Mouse (Mus musculus): ENCODE results near the gene Teddm3. TPM values are rescaled to one million over a fixed set of nuclear protein-coding genes. Genes with fewer than 3 reads are reported as not detected.
A peak's percentile ranks its signal among the peaks of the same experiment; 100 is the strongest.
"Not testable (repeated sequence)": the region's sequence is repeated elsewhere in the genome, so short reads cannot be mapped to it uniquely, and the experiment has no call there.

The Teddm3 gene
- polyA plus RNA-seq, 1 experiment from 2014 or later, result not detected

DNA sequence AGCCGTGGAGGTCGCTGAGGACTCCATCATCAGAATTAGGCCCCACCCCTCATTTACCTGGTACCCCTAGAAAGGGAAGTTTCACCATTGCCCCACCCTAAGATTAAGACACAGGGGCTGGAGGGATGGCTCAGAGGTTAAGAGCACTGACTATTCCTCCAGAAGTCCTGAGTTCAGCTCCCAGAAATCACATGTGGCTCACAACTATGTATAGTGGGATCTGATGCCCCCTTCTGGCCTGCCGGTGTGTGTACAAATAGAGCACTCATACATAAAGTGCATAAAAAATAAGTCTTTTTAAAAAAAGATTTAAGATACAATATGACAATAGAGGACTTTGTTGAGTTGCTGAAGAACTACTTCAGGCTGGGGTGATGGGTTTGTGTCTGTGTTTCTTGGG, 34.5 kb upstream of the Teddm3 start:
- 76% methylated on average over 3 of the region's 3 CpGs for WGBS
- no peaks in the 10 kb centered on the region for H3K9me3 ChIP-seq (replicated peaks)
- no peak overlapping the region for H3K27ac ChIP-seq
- H3K27me3 ChIP-seq, result no peaks in the 10 kb centered on the region
- peaks cover 5% of the 10 kb centered on the region for H3K4me1 ChIP-seq (replicated peaks)
- no peak overlapping the region for H3K4me2 ChIP-seq
- no peak overlapping the region for H3K9ac ChIP-seq
- H3K4me3 ChIP-seq, result no peak overlapping the region
- no peak for ATAC-seq (replicated peaks; ENCODE audit: insufficient number of reproducible peaks, insufficient read depth, low FRiP score, low read depth)
- no peaks in the 10 kb centered on the region for H3K36me3 ChIP-seq

DNA sequence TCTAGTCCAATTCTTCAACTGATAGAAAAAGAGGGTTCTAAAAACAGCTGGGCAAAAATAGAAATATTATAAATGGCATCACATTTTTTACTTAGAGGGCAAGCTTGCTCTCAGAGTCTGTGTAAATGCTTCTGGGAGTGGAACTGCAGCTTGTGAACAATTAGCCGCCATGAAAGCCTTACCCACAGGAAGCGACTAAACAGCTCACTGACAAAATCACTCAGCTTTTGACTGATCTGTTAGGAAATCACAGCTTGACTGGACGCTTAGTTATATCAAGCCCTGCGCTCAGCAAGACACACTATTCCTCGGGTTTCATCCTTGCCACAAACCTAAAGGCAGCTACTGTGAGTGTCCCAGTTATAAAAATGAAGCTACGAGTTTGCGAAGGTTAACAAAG, 33.8 kb upstream of the Teddm3 start:
- H3K36me3 ChIP-seq, result no peaks in the 10 kb centered on the region
- H3K4me1 ChIP-seq (replicated peaks), result peaks cover 5% of the 10 kb centered on the region
- H3K9me3 ChIP-seq (replicated peaks), result no peaks in the 10 kb centered on the region
- no peaks in the 10 kb centered on the region for H3K27me3 ChIP-seq
- no peak overlapping the region for H3K4me2 ChIP-seq
- no peak for ATAC-seq (replicated peaks; ENCODE audit: insufficient number of reproducible peaks, insufficient read depth, low FRiP score, low read depth)
- WGBS, result 48% methylated on average over 7 of the region's 7 CpGs
- H3K27ac ChIP-seq, result 0 out of 2 replicates have a peak overlapping the region, but pooled peaks have one; percentile 26
- no peak overlapping the region for H3K4me3 ChIP-seq
- H3K9ac ChIP-seq, result no peak overlapping the region

DNA sequence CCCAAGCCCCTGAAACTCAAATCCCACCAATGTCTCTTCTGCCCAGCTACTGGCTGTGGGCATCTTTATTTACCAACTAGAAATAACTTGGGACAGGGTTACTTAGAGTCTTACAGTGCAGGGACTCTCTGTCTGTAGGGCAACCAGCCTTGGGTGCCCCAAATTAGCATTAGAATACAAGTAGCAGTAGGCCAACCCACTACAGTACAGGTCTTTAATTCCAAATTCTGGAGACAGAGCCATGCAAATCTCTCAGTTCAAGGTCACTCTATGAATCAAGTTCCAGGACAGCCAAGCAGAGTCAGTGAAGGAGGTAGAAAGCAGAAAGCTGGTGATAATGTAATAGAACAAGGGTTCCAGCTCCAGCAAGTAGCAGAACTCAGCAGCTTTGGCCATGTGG, 30.9 kb upstream of the Teddm3 start:
- Histone ChIP-seq H3K4me2 (no peak overlapping the region), H3K27ac (no peak overlapping the region), H3K4me1 (replicated peaks) (peaks cover 5% of the 10 kb centered on the region), H3K36me3 (no peaks in the 10 kb centered on the region), H3K27me3 (no peaks in the 10 kb centered on the region), H3K4me3 (no peak overlapping the region), H3K9me3 (replicated peaks) (no peaks in the 10 kb centered on the region), H3K9ac (no peak overlapping the region)
- ATAC-seq (replicated peaks; ENCODE audit: insufficient number of reproducible peaks, insufficient read depth, low FRiP score, low read depth), result no peak

DNA sequence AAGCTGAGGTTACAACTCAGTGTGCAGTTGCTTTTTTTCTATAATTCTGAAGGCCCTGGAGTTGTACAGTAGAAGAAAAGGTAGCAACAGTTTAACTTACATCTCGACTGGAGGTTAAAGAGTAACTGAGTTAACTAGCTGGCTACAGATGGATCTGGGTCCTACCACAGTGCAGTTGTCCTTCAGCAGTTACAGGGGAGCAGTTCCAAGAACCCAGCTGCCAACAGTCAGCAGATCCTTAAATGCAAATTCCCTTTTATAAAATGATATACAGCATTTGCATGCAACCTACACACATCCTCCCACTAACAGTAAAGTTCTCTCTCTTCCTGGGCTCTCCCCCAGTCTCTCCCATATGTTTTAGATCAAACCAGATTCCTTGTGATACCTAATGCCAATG, 28.3 kb upstream of the Teddm3 start:
- H3K9ac ChIP-seq, result no peak overlapping the region
- H3K27ac ChIP-seq, result no peak overlapping the region
- no peak overlapping the region for H3K4me3 ChIP-seq
- no peaks in the 10 kb centered on the region for H3K36me3 ChIP-seq
- no peak overlapping the region for H3K4me2 ChIP-seq
- no peak for ATAC-seq (replicated peaks; ENCODE audit: insufficient number of reproducible peaks, insufficient read depth, low FRiP score, low read depth)
- H3K9me3 ChIP-seq (replicated peaks), result no peaks in the 10 kb centered on the region
- no peaks in the 10 kb centered on the region for H3K4me1 ChIP-seq (replicated peaks)
- no peaks in the 10 kb centered on the region for H3K27me3 ChIP-seq
- 72% methylated on average over 1 of the region's 1 CpGs for WGBS

DNA sequence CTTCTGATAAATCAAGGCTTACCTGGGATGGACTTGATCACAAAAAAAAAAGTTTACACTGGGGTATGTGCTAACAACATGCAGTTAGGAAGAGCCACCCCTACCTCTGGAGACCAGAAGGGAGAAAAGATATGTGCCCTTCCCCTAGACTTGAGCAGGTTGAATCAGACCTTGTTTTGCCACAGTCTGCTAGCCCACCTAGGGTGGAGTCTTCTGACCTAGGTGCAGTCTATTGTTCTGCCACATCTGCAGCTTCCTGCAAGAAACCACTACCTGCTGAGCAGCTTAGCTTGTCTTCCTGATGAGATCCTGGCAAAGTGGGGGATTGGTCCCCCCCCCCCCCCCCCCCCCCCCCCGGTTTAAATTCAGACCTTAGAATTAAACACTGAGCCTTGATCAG, 21.4 kb upstream of the Teddm3 start:
- H3K4me2 ChIP-seq, result no peak overlapping the region
- no peak overlapping the region for H3K4me3 ChIP-seq
- 0% methylated on average over 1 of the region's 1 CpGs for WGBS
- ATAC-seq (replicated peaks; ENCODE audit: insufficient number of reproducible peaks, insufficient read depth, low FRiP score, low read depth), result no peak
- H3K4me1 ChIP-seq (replicated peaks), result no peaks in the 10 kb centered on the region
- H3K27me3 ChIP-seq, result no peaks in the 10 kb centered on the region
- H3K9me3 ChIP-seq (replicated peaks), result no peaks in the 10 kb centered on the region
- H3K36me3 ChIP-seq, result no peaks in the 10 kb centered on the region
- H3K27ac ChIP-seq, result no peak overlapping the region
- H3K9ac ChIP-seq, result no peak overlapping the region

DNA sequence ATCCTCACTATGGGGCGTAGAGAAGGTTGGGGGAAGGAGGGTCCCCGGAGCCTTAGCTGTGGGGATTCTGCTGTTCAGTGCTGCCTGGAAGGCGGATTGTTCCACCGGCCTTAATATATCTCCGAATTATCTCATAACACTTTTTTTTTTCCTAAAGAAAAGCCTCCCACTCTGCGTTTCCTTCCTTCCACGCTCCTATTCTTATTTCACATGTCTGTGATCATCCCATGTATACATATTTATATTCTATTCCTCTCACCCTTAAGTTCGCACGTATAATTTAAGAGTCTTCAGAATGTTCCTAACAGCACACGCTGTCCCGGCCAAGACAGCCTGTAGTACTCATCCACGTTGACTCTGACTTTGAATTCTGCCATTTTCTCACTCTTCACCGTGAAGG, 14.9 kb upstream of the Teddm3 start:
- H3K27ac ChIP-seq, result no peak overlapping the region
- H3K9me3 ChIP-seq (replicated peaks), result no peaks in the 10 kb centered on the region
- H3K27me3 ChIP-seq, result no peaks in the 10 kb centered on the region
- 82% methylated on average over 13 of the region's 13 CpGs for WGBS
- no peaks in the 10 kb centered on the region for H3K4me1 ChIP-seq (replicated peaks)
- no peak for ATAC-seq (replicated peaks; ENCODE audit: insufficient number of reproducible peaks, insufficient read depth, low FRiP score, low read depth)
- H3K36me3 ChIP-seq, result no peaks in the 10 kb centered on the region
- no peak overlapping the region for H3K4me3 ChIP-seq
- no peak overlapping the region for H3K9ac ChIP-seq
- H3K4me2 ChIP-seq, result no peak overlapping the region

DNA sequence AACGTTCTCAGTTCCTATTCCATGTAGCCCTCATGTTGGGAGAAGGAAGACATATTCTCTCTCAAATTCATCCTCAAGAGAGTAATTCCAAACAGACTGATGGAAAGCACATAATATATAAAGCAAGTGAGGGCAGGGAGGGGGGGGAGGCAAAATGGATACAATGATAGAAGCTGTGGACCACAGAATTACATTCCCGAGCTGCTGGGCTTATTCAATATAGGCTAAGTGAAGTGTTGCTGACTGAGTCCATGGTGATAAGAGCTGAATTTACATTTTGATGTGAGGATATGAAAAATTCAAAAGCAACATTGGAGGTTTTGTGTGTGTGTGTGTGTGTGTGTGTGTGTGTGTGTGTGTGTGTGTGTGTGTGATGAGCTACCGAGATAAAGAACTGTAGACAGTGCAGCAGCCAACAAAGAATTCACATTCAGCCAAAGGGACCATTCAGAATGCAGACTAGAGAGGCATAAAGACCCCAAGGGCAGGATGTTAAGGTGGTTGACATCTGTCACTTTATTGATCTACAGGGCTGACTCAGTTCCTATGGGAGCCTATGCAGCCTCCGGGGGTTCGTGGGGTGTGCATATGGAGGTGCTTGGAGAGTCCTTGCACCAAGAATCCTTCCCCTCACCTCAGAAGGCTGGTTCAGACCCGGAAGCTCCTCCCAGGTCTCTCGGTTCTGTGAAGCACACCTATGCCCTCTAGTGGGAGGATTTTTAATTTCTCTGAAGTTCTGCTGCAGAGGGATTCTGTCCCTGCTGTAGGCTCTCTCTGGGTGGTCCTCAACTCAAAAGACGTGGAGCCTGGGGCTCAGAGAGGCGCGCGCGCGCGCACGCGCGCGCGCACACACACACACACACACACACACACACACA, 11.8 kb upstream of the Teddm3 start:
- H3K27me3 ChIP-seq; H3K4me1 ChIP-seq (replicated peaks); H3K4me3 ChIP-seq; H3K4me2 ChIP-seq; ATAC-seq (replicated peaks; ENCODE audit: insufficient number of reproducible peaks, insufficient read depth, low FRiP score, low read depth); H3K9ac ChIP-seq; H3K36me3 ChIP-seq; H3K9me3 ChIP-seq (replicated peaks); H3K27ac ChIP-seq: not testable (repeated sequence)
- WGBS, result 27% methylated on average over 12 of the region's 19 CpGs

DNA sequence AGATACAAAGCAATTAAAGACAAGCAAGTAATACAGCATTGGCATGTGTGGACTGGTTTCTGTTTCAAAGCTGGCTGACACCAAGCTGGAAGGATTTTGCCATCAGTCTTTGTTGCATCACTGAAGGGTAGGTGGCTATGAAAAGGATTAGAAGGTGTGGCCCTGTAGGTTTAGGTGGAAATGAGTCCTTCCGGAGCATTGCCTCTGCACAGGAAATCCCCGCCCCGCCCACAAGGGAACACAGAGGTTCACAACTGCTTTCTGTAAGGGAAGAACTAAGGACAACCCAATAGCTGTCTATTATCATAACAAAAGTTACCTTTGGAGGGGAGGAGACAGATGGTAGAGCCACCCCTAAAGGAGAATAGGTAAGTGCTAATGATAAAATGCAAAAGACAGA, 9.6 kb upstream of the Teddm3 start:
- not testable (repeated sequence) for H3K4me1 ChIP-seq (replicated peaks); H3K27ac ChIP-seq; H3K9me3 ChIP-seq (replicated peaks); H3K4me3 ChIP-seq; H3K27me3 ChIP-seq; H3K36me3 ChIP-seq; H3K9ac ChIP-seq; ATAC-seq (replicated peaks; ENCODE audit: insufficient number of reproducible peaks, insufficient read depth, low FRiP score, low read depth); H3K4me2 ChIP-seq
- 78% methylated on average over 3 of the region's 3 CpGs for WGBS

DNA sequence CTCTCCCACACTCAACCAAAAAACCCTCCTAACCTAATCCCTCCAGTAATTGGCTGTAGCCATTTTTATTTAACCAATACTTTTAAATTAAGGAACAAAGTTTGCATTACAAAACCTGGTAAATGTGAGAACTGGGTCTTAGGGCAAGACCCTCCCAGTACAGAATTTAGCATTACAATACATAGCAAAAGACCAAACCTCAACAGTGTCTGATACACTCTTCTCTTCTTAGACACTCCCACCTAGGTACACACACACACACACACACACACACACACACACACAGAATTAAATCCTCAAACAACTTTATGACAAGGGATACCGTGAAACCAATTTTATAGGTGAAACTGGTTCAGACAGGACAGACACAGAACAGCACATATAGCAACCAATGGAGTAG, 5.4 kb upstream of the Teddm3 start:
- H3K4me2 ChIP-seq; ATAC-seq (replicated peaks; ENCODE audit: insufficient number of reproducible peaks, insufficient read depth, low FRiP score, low read depth); H3K36me3 ChIP-seq; H3K9me3 ChIP-seq (replicated peaks); H3K4me3 ChIP-seq; H3K27me3 ChIP-seq; H3K9ac ChIP-seq; H3K27ac ChIP-seq; H3K4me1 ChIP-seq (replicated peaks): not testable (repeated sequence)
- WGBS, result 84% methylated on average over 1 of the region's 1 CpGs

DNA sequence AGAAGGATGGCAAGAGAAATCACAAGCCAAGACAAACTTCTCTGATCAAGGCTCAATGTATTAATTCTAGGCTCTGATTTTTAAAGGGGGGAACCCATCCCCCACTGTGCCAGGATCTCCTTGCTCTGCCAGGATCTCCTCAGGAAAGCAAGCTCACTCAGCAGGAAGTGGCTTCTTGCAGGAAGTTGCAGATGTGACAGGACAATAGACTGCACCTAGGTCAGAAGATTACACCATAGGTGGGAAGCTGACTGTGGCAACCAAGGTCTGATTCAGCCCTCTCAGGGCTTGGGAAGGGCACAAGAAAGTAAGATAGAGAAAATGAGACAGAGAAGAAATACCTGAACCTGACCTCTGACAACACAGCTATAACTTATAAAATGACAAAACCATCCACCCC, 2.5 kb upstream of the Teddm3 start:
- H3K27ac ChIP-seq; H3K27me3 ChIP-seq; H3K9me3 ChIP-seq (replicated peaks); H3K36me3 ChIP-seq; H3K4me2 ChIP-seq; ATAC-seq (replicated peaks; ENCODE audit: insufficient number of reproducible peaks, insufficient read depth, low FRiP score, low read depth); H3K4me1 ChIP-seq (replicated peaks); H3K9ac ChIP-seq; H3K4me3 ChIP-seq: not testable (repeated sequence)

DNA sequence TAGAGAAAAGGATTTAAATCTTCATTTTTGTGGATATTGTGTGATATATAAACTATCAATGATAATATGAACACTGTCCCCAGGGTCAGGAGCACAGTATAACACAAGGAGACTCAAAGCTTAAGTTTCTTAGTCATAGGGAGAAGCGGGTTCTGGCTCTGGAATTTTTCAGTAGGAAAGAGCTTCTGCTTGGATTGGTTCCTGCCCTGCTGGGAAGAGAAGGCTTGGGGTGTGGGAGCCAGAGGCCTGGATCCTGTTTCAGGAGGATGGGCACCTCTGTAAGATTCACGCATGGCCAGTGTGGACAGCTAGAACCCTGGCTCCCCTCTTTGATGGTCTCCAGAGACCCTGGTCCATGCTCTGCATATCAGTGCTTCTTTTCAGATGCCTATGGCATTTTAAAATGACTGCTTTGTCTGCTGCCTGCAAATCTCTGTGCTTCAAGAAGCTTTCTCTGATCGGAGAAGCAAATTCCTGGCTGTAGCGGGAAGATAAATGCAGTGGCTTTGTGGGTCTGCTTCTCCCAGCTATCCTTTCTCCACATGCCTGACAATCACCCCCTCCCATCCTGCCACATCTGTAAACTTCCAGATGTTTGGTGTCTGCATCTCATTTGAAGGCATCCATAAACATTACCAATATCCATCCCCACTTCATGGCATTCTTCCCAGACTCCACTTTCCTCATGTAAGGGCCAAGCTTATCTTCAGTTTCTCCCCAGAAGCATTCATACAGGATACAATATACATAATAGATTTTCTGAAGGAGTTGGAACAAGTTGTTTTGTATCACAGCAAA, 2.0 kb downstream of the Teddm3 start:
- H3K27ac ChIP-seq, result no peak overlapping the region
- H3K4me3 ChIP-seq, result no peak overlapping the region
- peaks cover 2% of the 10 kb centered on the region; the same call in 1 of the 2 replicates for H3K4me1 ChIP-seq (replicated peaks)
- H3K4me2 ChIP-seq, result no peak overlapping the region
- H3K9ac ChIP-seq, result no peak overlapping the region
- 33% methylated on average over 4 of the region's 4 CpGs for WGBS
- H3K36me3 ChIP-seq, result no peaks in the 10 kb centered on the region
- ATAC-seq (replicated peaks; ENCODE audit: insufficient number of reproducible peaks, insufficient read depth, low FRiP score, low read depth), result no peak
- no peaks in the 10 kb centered on the region for H3K9me3 ChIP-seq (replicated peaks)
- no peaks in the 10 kb centered on the region for H3K27me3 ChIP-seq

DNA sequence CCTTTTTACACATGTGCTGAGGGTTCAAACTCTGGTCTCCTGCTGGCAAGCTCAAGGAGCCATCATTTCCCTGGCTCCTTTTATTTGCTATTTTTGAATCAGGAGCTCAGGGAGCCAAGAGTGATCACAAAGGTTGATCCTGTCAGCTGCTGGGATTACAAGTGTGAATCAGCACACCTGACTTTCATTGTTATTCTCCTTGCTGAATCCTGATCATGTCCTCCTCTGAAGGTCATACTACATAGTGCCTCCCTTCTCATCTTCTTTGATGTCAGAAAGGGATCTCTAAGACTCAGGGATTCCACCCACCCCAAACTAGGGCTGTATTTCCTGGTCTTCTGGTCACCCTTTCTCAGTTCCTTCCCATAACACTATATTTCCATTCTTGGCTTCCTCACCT, 3.9 kb downstream of the Teddm3 start:
- no peak for ATAC-seq (replicated peaks; ENCODE audit: insufficient number of reproducible peaks, insufficient read depth, low FRiP score, low read depth)
- no peak overlapping the region for H3K9ac ChIP-seq
- H3K4me3 ChIP-seq, result no peak overlapping the region
- H3K9me3 ChIP-seq (replicated peaks), result no peaks in the 10 kb centered on the region
- peaks cover 2% of the 10 kb centered on the region; the same call in 1 of the 2 replicates for H3K4me1 ChIP-seq (replicated peaks)
- H3K27ac ChIP-seq, result no peak overlapping the region
- no peak overlapping the region for H3K4me2 ChIP-seq
- no peaks in the 10 kb centered on the region for H3K27me3 ChIP-seq
- no peaks in the 10 kb centered on the region for H3K36me3 ChIP-seq
